Mouse (Mus musculus) stomach, embryonic 15.5 days (tissue): Measurements from ENCODE around the gene Cacna2d3. TPM values are rescaled to one million over a fixed set of nuclear protein-coding genes. Genes with fewer than 3 reads are reported as not detected.

Experiments
- ATAC-seq: fragments of 200-750 bp; cut with Nextera tagmentation; 2 replicates; pipeline ENCODE4 v1.8.0; 2017; ENCODE audit warnings: low read depth, moderate number of reproducible peaks, moderate TSS enrichment; ENCODE audit not compliant: insufficient read depth, low FRiP score
- H3K27ac ChIP-seq: fragments of 300-500 bp; sonication (generic); 2 replicates; pipeline ENCODE4 v1.5.1; 2015; ENCODE audit warnings: mild to moderate bottlenecking, inconsistent platforms
- H3K27me3 ChIP-seq: fragments of 300-500 bp; sonication (generic); replicated peaks from 2 replicates; pipeline ENCODE4 v1.6.1; 2015; ENCODE audit warnings: inconsistent platforms
- H3K36me3 ChIP-seq: fragments of 300-500 bp; sonication (generic); 2 replicates; pipeline ENCODE4 v1.6.1; 2015; ENCODE audit warnings: inconsistent platforms
- H3K4me1 ChIP-seq: fragments of 300-500 bp; sonication (generic); 2 replicates; pipeline ENCODE4 v1.6.1; 2015; ENCODE audit warnings: inconsistent platforms
- H3K4me2 ChIP-seq: fragments of 300-500 bp; sonication (generic); 2 replicates; pipeline ENCODE4 v1.6.1; 2015; ENCODE audit warnings: mild to moderate bottlenecking, inconsistent platforms
- H3K4me3 ChIP-seq: fragments of 300-500 bp; sonication (generic); replicated peaks from 2 replicates; pipeline ENCODE4 v1.5.1; 2015; ENCODE audit warnings: inconsistent platforms
- H3K9ac ChIP-seq: fragments of 300-500 bp; sonication (generic); 2 replicates; pipeline ENCODE4 v1.6.1; 2015; ENCODE audit warnings: inconsistent platforms
- H3K9me3 ChIP-seq: fragments of 300-500 bp; sonication (generic); 2 replicates; pipeline ENCODE4 v1.6.1; 2016; ENCODE audit warnings: inconsistent platforms
- WGBS: fragments of 180-500 bp; shearing (Covaris S2); methylation state at CpG from one replicate; pipeline ENCODE4 v1.1.7; 2015; 5-methylcytosine and 5-hydroxymethylcytosine counted together
- polyA plus RNA-seq: library from polyadenylated mRNA; unstranded; fragments of >200 nt; fragmentation: Nextera tagmentation; extraction: Ambion mirVana; gene quantifications from 2 replicates; pipeline ENCODE4 v1.2.1, GENCODE M21; 2015

Gene Cacna2d3
- polyA plus RNA-seq, 1 experiment from 2014 or later: 1.6 TPM

DNA sequence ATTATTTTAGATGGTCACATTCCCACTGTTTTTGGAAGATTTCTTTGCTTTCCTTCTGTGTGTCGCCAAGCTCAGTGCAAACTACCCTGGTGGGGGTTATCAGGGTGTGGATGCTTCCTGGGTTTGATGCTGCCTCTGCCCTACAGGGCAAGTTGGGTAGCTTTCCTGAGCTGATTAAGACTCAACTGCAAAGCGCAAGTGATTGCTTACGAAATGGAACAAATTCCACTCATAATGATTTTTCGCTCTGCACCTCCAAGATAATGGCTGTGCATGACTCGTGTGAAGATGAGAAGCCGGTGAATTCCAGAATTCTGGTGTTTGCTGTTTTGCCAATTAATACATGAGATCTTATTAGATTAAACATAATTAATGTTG lies 557.0 kb downstream of the Cacna2d3 start:
- H3K27me3 ChIP-seq: no peaks in the 10 kb centered on the region
- no peak overlapping the region for H3K4me2 ChIP-seq
- H3K9ac ChIP-seq: no peak overlapping the region
- H3K36me3 ChIP-seq: no peaks in the 10 kb centered on the region
- H3K9me3 ChIP-seq: no peaks in the 10 kb centered on the region
- H3K4me1 ChIP-seq: no peaks in the 10 kb centered on the region
- H3K27ac ChIP-seq: no peak overlapping the region
- ATAC-seq: no peak
- WGBS: 84% methylated on average over 6 of the region's 6 CpGs
- H3K4me3 ChIP-seq: no peak overlapping the region

GRCm38 (mm10) chr14:29163998-29164652 lies 557.5 kb downstream of the Cacna2d3 start:
- H3K9me3 ChIP-seq: no peaks in the 10 kb centered on the region
- H3K36me3 ChIP-seq: no peaks in the 10 kb centered on the region
- 62% methylated on average over 4 of the region's 4 CpGs for WGBS
- no peak overlapping the region for H3K4me2 ChIP-seq
- ATAC-seq: no peak
- H3K27ac ChIP-seq: no peak overlapping the region
- no peaks in the 10 kb centered on the region for H3K4me1 ChIP-seq
- H3K9ac ChIP-seq: no peak overlapping the region
- H3K27me3 ChIP-seq: no peaks in the 10 kb centered on the region
- H3K4me3 ChIP-seq: no peak overlapping the region

DNA sequence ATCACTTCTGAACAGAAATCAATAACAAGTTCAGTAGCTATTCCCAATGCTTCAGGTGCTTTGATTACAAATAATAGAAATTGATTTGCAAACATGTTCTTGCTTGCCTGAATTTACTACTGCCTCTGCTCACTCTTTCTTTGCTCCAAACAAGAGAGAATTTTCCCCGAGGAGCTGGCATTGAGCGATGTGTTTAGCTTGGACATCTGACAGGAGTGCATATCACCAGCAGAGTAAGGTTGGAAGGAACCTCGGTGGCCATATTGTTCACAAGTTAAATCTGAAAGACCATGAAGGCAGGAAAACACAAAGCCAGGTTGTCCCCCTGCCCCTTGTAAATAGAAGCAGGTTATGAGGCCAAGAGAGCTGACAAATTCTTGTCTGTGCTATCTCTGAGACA lies 561.9 kb downstream of the Cacna2d3 start:
- no peak for ATAC-seq
- WGBS: 81% methylated on average over 3 of the region's 3 CpGs

DNA sequence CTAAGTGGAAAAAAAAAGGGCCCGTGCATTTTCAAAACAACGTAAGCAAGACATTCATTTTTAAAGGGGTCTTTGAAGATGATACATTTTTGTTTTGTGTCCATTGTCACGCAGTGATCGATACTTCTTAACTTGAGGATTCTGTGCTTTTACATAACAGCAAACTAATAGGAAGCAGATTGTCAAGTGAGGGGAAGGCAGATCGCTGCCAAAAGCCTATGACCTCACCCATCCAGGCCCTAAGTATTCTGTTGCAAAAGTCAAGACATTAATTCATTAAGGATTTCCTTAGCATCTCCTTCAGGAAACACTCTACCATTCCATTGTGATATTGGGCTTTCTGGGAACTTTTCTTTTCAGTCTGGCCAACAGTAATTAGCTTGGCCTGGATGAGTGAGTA lies 564.6 kb downstream of the Cacna2d3 start:
- no peak overlapping the region for H3K4me3 ChIP-seq
- no peak overlapping the region for H3K27ac ChIP-seq
- no peaks in the 10 kb centered on the region for H3K9me3 ChIP-seq
- H3K4me1 ChIP-seq: no peaks in the 10 kb centered on the region
- no peaks in the 10 kb centered on the region for H3K36me3 ChIP-seq
- H3K9ac ChIP-seq: no peak overlapping the region
- H3K27me3 ChIP-seq: no peaks in the 10 kb centered on the region
- no peak for ATAC-seq
- 82% methylated on average over 5 of the region's 5 CpGs for WGBS
- no peak overlapping the region for H3K4me2 ChIP-seq

More for the DNA sequence above, 561.9 kb downstream of the Cacna2d3 start:
- Histone ChIP-seq H3K27ac (no peak overlapping the region), H3K4me3 (no peak overlapping the region), H3K27me3 (no peaks in the 10 kb centered on the region), H3K9ac (no peak overlapping the region), H3K4me1 (no peaks in the 10 kb centered on the region), H3K4me2 (no peak overlapping the region), H3K36me3 (no peaks in the 10 kb centered on the region), H3K9me3 (no peaks in the 10 kb centered on the region)

DNA sequence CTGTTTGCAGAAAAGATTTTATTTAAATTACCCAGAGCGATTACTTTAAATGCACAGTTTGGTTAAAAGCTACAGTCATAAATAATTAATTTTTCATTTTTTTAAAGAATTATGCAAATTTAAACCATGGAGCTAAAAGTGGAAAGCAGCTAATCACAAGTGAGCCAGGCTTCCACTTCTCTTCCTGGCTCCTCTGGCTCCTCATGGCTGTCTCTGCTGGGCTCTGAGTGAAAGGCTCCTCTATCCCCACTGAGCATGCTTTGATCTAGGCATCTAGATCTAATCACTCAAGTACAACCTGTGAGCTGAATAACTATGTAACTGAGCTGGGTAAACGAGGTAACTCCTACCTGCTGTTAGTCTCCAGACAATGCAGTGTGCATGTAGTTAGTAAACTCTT lies 577.5 kb downstream of the Cacna2d3 start:
- ATAC-seq: no peak
- H3K9me3 ChIP-seq: no peaks in the 10 kb centered on the region
- WGBS: 49% methylated on average over 2 of the region's 2 CpGs
- no peak overlapping the region for H3K4me2 ChIP-seq
- H3K36me3 ChIP-seq: no peaks in the 10 kb centered on the region
- no peaks in the 10 kb centered on the region for H3K4me1 ChIP-seq
- no peaks in the 10 kb centered on the region for H3K27me3 ChIP-seq
- no peak overlapping the region for H3K27ac ChIP-seq
- no peak overlapping the region for H3K4me3 ChIP-seq
- no peak overlapping the region for H3K9ac ChIP-seq

GRCm38 (mm10) chr14:29137614-29138013 lies 584.0 kb downstream of the Cacna2d3 start:
- no peak overlapping the region for H3K27ac ChIP-seq
- no peaks in the 10 kb centered on the region for H3K36me3 ChIP-seq
- H3K9ac ChIP-seq: no peak overlapping the region
- WGBS: 76% methylated on average over 7 of the region's 7 CpGs
- no peak for ATAC-seq
- no peak overlapping the region for H3K4me3 ChIP-seq
- H3K9me3 ChIP-seq: no peaks in the 10 kb centered on the region
- H3K4me1 ChIP-seq: no peaks in the 10 kb centered on the region
- H3K4me2 ChIP-seq: no peak overlapping the region
- no peaks in the 10 kb centered on the region for H3K27me3 ChIP-seq

- H3K9me3 ChIP-seq: no peaks in the 10 kb centered on the region
- H3K4me2 ChIP-seq: no peak overlapping the region
- ATAC-seq: no peak
- H3K9ac ChIP-seq: no peak overlapping the region
- no peaks in the 10 kb centered on the region for H3K36me3 ChIP-seq
- no peaks in the 10 kb centered on the region for H3K4me1 ChIP-seq
- no peak overlapping the region for H3K27ac ChIP-seq
- WGBS: 65% methylated on average over 10 of the region's 10 CpGs
- H3K27me3 ChIP-seq: no peaks in the 10 kb centered on the region
- H3K4me3 ChIP-seq: no peak overlapping the region
These were observed 584.6 kb downstream of the Cacna2d3 start for GRCm38 (mm10) chr14:29137006-29137579.

DNA sequence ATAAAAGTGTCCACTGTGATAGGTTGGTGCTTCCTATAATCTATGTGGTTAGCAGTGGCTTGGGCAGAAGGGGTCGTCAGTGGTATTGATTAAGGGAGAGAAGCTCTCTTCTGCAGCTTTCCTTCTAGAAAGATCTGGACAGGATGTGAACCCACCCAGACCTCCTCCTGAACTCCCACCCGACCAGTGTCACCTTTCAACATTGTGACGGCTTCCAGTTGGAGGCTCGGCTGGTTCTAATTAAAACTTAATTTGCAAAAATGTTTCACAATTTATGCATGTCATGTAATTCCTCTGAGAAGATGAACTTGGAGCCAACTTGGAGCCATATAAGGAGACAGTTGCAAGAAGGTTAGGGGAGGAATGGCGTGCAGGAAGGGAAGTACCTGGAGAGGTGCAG lies 586.8 kb downstream of the Cacna2d3 start:
- no peak for ATAC-seq
- no peak overlapping the region for H3K4me2 ChIP-seq
- H3K27ac ChIP-seq: no peak overlapping the region
- 66% methylated on average over 5 of the region's 5 CpGs for WGBS
- H3K4me1 ChIP-seq: no peaks in the 10 kb centered on the region
- no peaks in the 10 kb centered on the region for H3K9me3 ChIP-seq
- no peak overlapping the region for H3K4me3 ChIP-seq
- H3K27me3 ChIP-seq: no peaks in the 10 kb centered on the region
- H3K9ac ChIP-seq: no peak overlapping the region
- no peaks in the 10 kb centered on the region for H3K36me3 ChIP-seq

DNA sequence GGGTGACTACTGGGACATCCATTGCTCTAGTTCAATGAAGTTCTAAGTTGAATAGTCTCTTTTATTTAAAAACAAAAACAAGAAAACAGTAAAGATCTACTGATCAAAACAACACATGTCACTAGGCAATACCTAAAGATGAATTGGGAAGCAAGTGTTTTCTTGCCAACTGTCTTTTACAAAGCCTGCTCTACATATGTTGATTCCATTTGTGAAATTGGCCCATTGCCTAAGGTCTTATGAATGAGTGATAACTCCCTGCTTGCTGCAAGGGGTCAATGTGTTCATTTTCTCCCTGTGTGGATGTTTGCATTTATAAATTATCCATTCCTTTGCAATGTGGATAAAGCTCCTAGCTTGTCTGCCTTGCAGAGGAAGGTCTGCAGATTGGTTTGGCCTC lies 591.2 kb downstream of the Cacna2d3 start:
- Histone ChIP-seq H3K4me1 (no peaks in the 10 kb centered on the region), H3K9ac (no peak overlapping the region), H3K4me3 (no peak overlapping the region), H3K27me3 (no peaks in the 10 kb centered on the region), H3K27ac (no peak overlapping the region), H3K9me3 (no peaks in the 10 kb centered on the region), H3K4me2 (no peak overlapping the region), H3K36me3 (no peaks in the 10 kb centered on the region)
- ATAC-seq: no peak

- no peak for ATAC-seq
- H3K27me3 ChIP-seq: no peaks in the 10 kb centered on the region
- no peak overlapping the region for H3K9ac ChIP-seq
- no peaks in the 10 kb centered on the region for H3K9me3 ChIP-seq
- H3K27ac ChIP-seq: no peak overlapping the region
- no peak overlapping the region for H3K4me3 ChIP-seq
- no peak overlapping the region for H3K4me2 ChIP-seq
- no peaks in the 10 kb centered on the region for H3K4me1 ChIP-seq
- H3K36me3 ChIP-seq: no peaks in the 10 kb centered on the region
These were observed 597.8 kb downstream of the Cacna2d3 start for GRCm38 (mm10) chr14:29123886-29124285.

GRCm38 (mm10) chr14:29122749-29123148 lies 598.9 kb downstream of the Cacna2d3 start:
- no peak overlapping the region for H3K4me2 ChIP-seq
- H3K4me3 ChIP-seq: no peak overlapping the region
- H3K36me3 ChIP-seq: no peaks in the 10 kb centered on the region
- no peak overlapping the region for H3K27ac ChIP-seq
- WGBS: 87% methylated on average over 3 of the region's 3 CpGs
- no peak for ATAC-seq
- no peaks in the 10 kb centered on the region for H3K4me1 ChIP-seq
- H3K27me3 ChIP-seq: no peaks in the 10 kb centered on the region
- no peaks in the 10 kb centered on the region for H3K9me3 ChIP-seq
- no peak overlapping the region for H3K9ac ChIP-seq

- Histone ChIP-seq H3K36me3 (no peaks in the 10 kb centered on the region), H3K27ac (no peak overlapping the region), H3K4me3 (no peak overlapping the region), H3K27me3 (no peaks in the 10 kb centered on the region), H3K9ac (no peak overlapping the region), H3K4me2 (no peak overlapping the region), H3K9me3 (no peaks in the 10 kb centered on the region), H3K4me1 (no peaks in the 10 kb centered on the region)
- WGBS: 50% methylated on average over 9 of the region's 9 CpGs
- no peak for ATAC-seq
These were observed 607.7 kb downstream of the Cacna2d3 start for GRCm38 (mm10) chr14:29113852-29114450.
